Mouse (Mus musculus) megakaryocyte, embryonic 14.5 days (primary cell): ENCODE results near the gene Lgals1.

ENCODE experiments used
- FLI1 ChIP-seq: IDR thresholded peaks from 2 replicates; pipeline ENCODE4 v1.6.1; 2012; ENCODE audit warnings: low read length, inconsistent platforms, mixed read lengths
- GATA1 ChIP-seq: IDR thresholded peaks from 3 replicates; pipeline ENCODE4 v1.6.1; 2012; ENCODE audit warnings: mixed read lengths, low read length, inconsistent platforms, borderline replicate concordance

DNA sequence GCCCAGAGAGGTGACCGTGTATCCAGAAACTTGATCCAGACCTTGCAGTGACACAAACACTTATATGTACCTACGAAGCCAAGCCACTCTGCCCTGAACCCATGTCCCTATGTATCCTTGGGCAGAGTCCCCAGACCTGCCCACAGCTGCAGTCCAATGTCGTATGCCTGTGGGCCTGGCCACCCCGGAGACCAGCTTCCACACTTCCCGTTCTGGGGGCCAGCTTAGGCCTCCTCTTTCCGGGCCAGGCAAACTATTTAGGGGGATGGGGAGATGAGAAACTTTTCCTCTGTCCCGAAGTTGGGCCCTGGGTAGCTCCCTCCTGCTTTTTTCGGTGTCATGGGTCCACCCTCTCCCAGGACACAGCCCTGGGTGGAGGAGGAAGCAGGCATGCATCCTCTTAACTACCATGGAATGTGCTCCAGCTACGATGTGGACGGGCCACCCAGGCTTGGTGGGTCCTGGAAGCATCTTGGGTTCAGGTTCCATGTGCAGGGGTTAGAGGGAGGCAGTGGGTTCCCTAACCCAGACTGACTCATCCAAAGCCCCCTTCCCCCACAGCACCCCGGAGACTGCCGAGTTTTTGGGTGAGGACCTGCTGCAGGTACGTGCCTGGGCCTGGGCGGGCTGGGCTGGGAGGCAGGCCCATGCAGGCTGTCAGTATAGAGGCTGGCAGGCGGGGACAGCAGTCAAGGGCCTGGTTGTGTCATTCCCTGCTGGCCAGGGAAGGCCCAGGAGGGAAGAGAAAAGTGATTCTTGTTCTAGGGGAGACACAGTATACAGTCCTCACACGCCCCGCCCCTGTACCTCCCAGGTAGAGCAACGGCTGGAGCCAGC, 25.7 kb upstream of the Lgals1 start:
- TF ChIP-seq GATA1 = no peak
- no peak for TF ChIP-seq FLI1
